Mouse (Mus musculus) urinary bladder, adult 18-20 months (tissue): ENCODE results near the gene Hcn3.

Experiments
- DNase-seq, 2 experiments: peaks; one replicate each; pipeline ENCODE4 v3.0.0; 2022; ENCODE audit warnings: low spot score in 2 of 2, mixed read lengths in 2 of 2

The Hcn3 gene

GRCm38 (mm10) chr3:89100811-89101210, 59.2 kb downstream of the Hcn3 start, which contains the start of gene Gm43738:
Gm43738 (minus strand) TSS chr3:89101099.
- DNase-seq, result no peak
